25 mouse cellular contexts compared by ENCODE assay signal in genomic region chr8:85335105-85335504, GRCm38 (mm10). TPM values are rescaled to one million over a fixed set of nuclear protein-coding genes. Genes with fewer than 3 reads are reported as not detected.
DNase-seq lines count a peak whose midpoint lies in the region; ATAC-seq and TF ChIP-seq lines count a peak whose summit lies in the region.
"Had no signal": no experiment of that assay in that cellular context is flagged by ENCODE, and none has a peak within 500 bp of the region (broad histone marks: within the 10 kb centered on the region; RNA-seq: fewer than 3 reads in every experiment).

No protein-coding gene starts in this region.

- H3K27ac ChIP-seq in liver, embryonic 14.5 days = no peak overlapping the region
- H3K27ac ChIP-seq: embryonic facial prominence, embryonic 10.5 days; forebrain, embryonic 15.5 days; hindbrain, embryonic 10.5 days; kidney, postnatal 0 days; layer of hippocampus, adult 2 months; limb, embryonic 12.5 days; macrophage had no signal

- peak; percentile 70 for ATAC-seq in liver, embryonic 14.5 days (ENCODE audit: insufficient read depth)
- no peak for ATAC-seq in activated CD4-positive, CD25-positive, alpha-beta regulatory T cell, adult 4 months
- ATAC-seq: forebrain, embryonic 15.5 days; hindbrain, embryonic 16.5 days had no signal

- H3K4me2 ChIP-seq in liver, embryonic 14.5 days (ENCODE audit: low read depth) = no peak overlapping the region
- H3K4me2 ChIP-seq: forebrain, embryonic 15.5 days; heart, embryonic 12.5 days; limb, embryonic 12.5 days; midbrain, embryonic 11.5 days had no signal

- TF ChIP-seq EP300 in liver, embryonic 14.5 days (IDR thresholded peaks at IDR 0.05; ENCODE audit: low read depth) = peak; percentile 72

- no peaks in the 10 kb centered on the region for H3K9me3 ChIP-seq in liver, embryonic 14.5 days (ENCODE audit: control insufficient read depth, low read length)
- H3K9me3 ChIP-seq: embryonic facial prominence, embryonic 10.5 days; forebrain, embryonic 15.5 days; heart, embryonic 12.5 days; hindbrain, embryonic 10.5 days; limb, embryonic 12.5 days had no signal

- peak; percentile 30 for DNase-seq in kidney, adult 9 months
- no peak for DNase-seq in kidney, postnatal 4 days
- peak; percentile 42 for DNase-seq in c-Kit-positive CD71-positive TER-119-positive erythroid progenitor cells, embryonic 14.5 days (ENCODE audit: low spot score)
- peak; percentile 38 to 50 (median 49) for DNase-seq in liver, embryonic 14.5 days (ENCODE audit: low read depth in 3 of 3, low spot score in 3 of 3)
- peak; percentile 54 for DNase-seq in yolk sac, embryonic 10.5 days (ENCODE audit: low spot score)
- DNase-seq in thymus, postnatal 4 days = no peak
- DNase-seq: adrenal gland, adult 8-10 months; cerebellum, adult 9-11 months; heart, postnatal 10 days; kidney, adult 11 months; layer of hippocampus, postnatal 36 days; lung, adult 2 months; right cerebral cortex, postnatal 4 days; thymus, adult 18-20 months had no signal

- TF ChIP-seq CTCF in liver, embryonic 14.5 days (IDR thresholded peaks at IDR 0.05; ENCODE audit: low read depth) = no peak

- peaks cover 9 to 17% of the 10 kb centered on the region in 2 experiments for H3K4me1 ChIP-seq in liver, embryonic 14.5 days (replicated peaks; ENCODE audit: control insufficient read depth in 2 of 2, insufficient read depth in 2 of 2, low read length in 1 of 2)
- H3K4me1 ChIP-seq: forebrain, embryonic 15.5 days; heart, embryonic 12.5 days; limb, embryonic 12.5 days had no signal

- H3K36me3 ChIP-seq in liver, embryonic 14.5 days (replicated peaks; ENCODE audit: control insufficient read depth, insufficient read depth, low read depth) = peaks cover 12% of the 10 kb centered on the region
- H3K36me3 ChIP-seq: embryonic facial prominence, embryonic 10.5 days; forebrain, embryonic 15.5 days; hindbrain, embryonic 10.5 days; limb, embryonic 12.5 days had no signal

- no peak overlapping the region for H3K9ac ChIP-seq in liver, embryonic 14.5 days (replicated peaks)
- H3K9ac ChIP-seq: forebrain, embryonic 15.5 days; heart, embryonic 12.5 days; limb, embryonic 12.5 days had no signal

- H3K27me3 ChIP-seq in liver, embryonic 14.5 days (ENCODE audit: control insufficient read depth, insufficient read depth, low read length) = no peaks in the 10 kb centered on the region
- H3K27me3 ChIP-seq: forebrain, embryonic 15.5 days; heart, embryonic 12.5 days; limb, embryonic 12.5 days had no signal

- H3K4me3 ChIP-seq in liver, embryonic 14.5 days (ENCODE audit: insufficient read depth in 1 of 2, low read depth in 2 of 2, low read length in 2 of 2) = no peak overlapping the region
- H3K4me3 ChIP-seq: embryonic facial prominence, embryonic 10.5 days; forebrain, embryonic 15.5 days; heart, embryonic 12.5 days; hindbrain, embryonic 10.5 days; layer of hippocampus, adult 2 months; limb, embryonic 12.5 days had no signal

RNA-seq across cellular contexts. Expression of gene Vps35, which starts 35.5 kb away (rescaled TPM):
- 24.6 and 35.6 TPM in 2 replicates for polyA plus RNA-seq in liver, embryonic 14.5 days (2012; rRNA removed)
- polyA plus RNA-seq in liver, embryonic 14.5 days (2014; fragmentation: Nextera tagmentation; extraction: Ambion mirVana) = 89.9 and 97.5 TPM in 2 replicates
- 100 to 1,000 TPM; 101 to 109 TPM for polyA plus RNA-seq in activated CD4-positive, CD25-positive, alpha-beta regulatory T cell, adult 4 months (2017; shearing (Covaris generic))

RNA-seq across cellular contexts. Expression of gene Orc6, which starts 35.7 kb away (rescaled TPM):
- 44.4 and 71.7 TPM in 2 replicates for polyA plus RNA-seq in liver, embryonic 14.5 days (2012; rRNA removed)
- polyA plus RNA-seq in liver, embryonic 14.5 days (2014; fragmentation: Nextera tagmentation; extraction: Ambion mirVana) = 108 and 109 TPM in 2 replicates
- polyA plus RNA-seq in activated CD4-positive, CD25-positive, alpha-beta regulatory T cell, adult 4 months (2017; shearing (Covaris generic)) = 10 to 100 TPM; 46.3 to 53.2 TPM

RNA-seq across cellular contexts. Expression of gene Mylk3, which starts 51.0 kb away (rescaled TPM):
- 33.0 and 42.1 TPM in 2 replicates for polyA plus RNA-seq in liver, embryonic 14.5 days (2012; rRNA removed)
- 48.7 and 53.1 TPM in 2 replicates for polyA plus RNA-seq in liver, embryonic 14.5 days (2014; fragmentation: Nextera tagmentation; extraction: Ambion mirVana)
- not detected for polyA plus RNA-seq in activated CD4-positive, CD25-positive, alpha-beta regulatory T cell, adult 4 months (2017; shearing (Covaris generic))

Comparison
In these comparisons a context has a peak if more than half of its experiments do, and no peak if none do; other contexts are left out.
1. DNase-seq: peak in kidney, adult 9 months (single experiment), c-Kit-positive CD71-positive TER-119-positive erythroid progenitor cells, embryonic 14.5 days (single experiment), liver, embryonic 14.5 days (3 of 3) and yolk sac, embryonic 10.5 days (single experiment); none in kidney, postnatal 4 days (0 of 2) and thymus, postnatal 4 days (single experiment).
2. RNA of gene Mylk3, which starts 51.0 kb away (polyA plus RNA-seq): 33.0 to 53.1 TPM in liver, embryonic 14.5 days; not detected in activated CD4-positive, CD25-positive, alpha-beta regulatory T cell, adult 4 months; every median in the first group is over 10 times any median in the second.